Mouse (Mus musculus): ENCODE data around the gene R3hdm4. TPM values are rescaled to one million over a fixed set of nuclear protein-coding genes. Genes with fewer than 3 reads are reported as not detected.

R3hdm4 gene
- total and polyA plus RNA-seq, 2 experiments from 2014 or later, result 58.4 to 107 TPM

GRCm38 (mm10) chr10:79877174-79877573 lies 43.8 kb downstream of the R3hdm4 start:
- 59% methylated on average over 1 of the region's 1 CpGs for WGBS
- no peak overlapping the region for H3K9ac ChIP-seq (replicated peaks; ENCODE audit: low read depth, low read length)
- no peak overlapping the region for H3K4me2 ChIP-seq (ENCODE audit: low read depth, low read length)
- H3K4me3 ChIP-seq (ENCODE audit: low read depth, low read length), result no peak overlapping the region
- H3K27me3 ChIP-seq (ENCODE audit: control insufficient read depth, insufficient read depth, low read length), result peaks cover 7% of the 10 kb centered on the region; the same call in 1 of the 2 replicates
- H3K27ac ChIP-seq (ENCODE audit: low read depth), result no peak overlapping the region
- H3K36me3 ChIP-seq (replicated peaks; ENCODE audit: control insufficient read depth, insufficient read depth, low read length), result no peaks in the 10 kb centered on the region
- ATAC-seq (ENCODE audit: insufficient read depth, low read depth) (no peak), DNase-seq (ENCODE audit: low spot score) (no peak)
- TF ChIP-seq CTCF (IDR thresholded peaks at IDR 0.05; ENCODE audit: low read depth) (no peak), EP300 (IDR thresholded peaks at IDR 0.05; ENCODE audit: low read depth) (no peak)
- H3K4me1 ChIP-seq (ENCODE audit: control insufficient read depth, insufficient read depth), result 0 out of 2 replicates have a peak, but pooled peaks cover 5% of the 10 kb centered on the region
- no peaks in the 10 kb centered on the region for H3K9me3 ChIP-seq (replicated peaks; ENCODE audit: control insufficient read depth, low read length)

DNA sequence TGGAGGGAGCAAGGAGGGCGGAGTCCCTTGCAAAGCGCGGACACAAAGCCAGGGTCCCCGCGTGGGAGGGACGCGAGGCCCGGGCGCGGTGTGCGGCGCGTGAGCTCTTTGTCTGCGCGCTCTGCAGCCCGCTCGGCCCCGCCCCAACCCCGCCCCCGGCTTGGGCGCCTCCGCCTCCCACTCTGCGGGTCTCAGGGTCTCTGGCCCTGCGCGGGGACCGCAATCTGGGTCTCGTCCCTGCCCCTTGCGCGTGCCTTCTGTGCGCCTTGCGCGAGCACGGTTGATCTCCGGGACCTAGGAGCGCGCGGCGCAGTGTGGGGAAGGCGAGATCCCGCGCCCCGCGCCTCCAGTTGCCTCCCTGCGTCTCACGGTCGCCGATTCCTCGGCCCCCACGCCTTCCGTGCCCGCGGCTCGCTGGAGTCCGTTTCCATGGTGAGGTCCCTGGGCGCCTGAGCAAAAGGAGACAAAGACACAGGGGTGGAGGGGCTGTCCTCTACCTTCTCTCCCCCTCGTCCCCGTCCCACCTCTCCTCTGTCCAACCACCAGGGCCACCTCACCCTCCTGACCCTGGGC lies 46.6 kb downstream of the R3hdm4 start, which contains the start of the genes Prtn3 and Plppr3:
Gene Prtn3, plus strand, starts transcription at position 187 of the 573 bp plus-strand sequence.
Gene Plppr3, minus strand, starts transcription at position 345 of the 573 bp plus-strand sequence.
- 2% methylated on average over 42 of the region's 57 CpGs for WGBS
- Histone ChIP-seq H3K27ac (ENCODE audit: low read depth) (no peak within 1 kb of the TSS), H3K4me3 (ENCODE audit: low read depth, low read length) (peak within 1 kb of the TSS; percentile 59), H3K9ac (replicated peaks; ENCODE audit: low read depth, low read length) (peak within 1 kb of the TSS; percentile 52), H3K36me3 (replicated peaks; ENCODE audit: control insufficient read depth, insufficient read depth, low read length) (no peaks in the 10 kb centered on the region), H3K4me2 (ENCODE audit: low read depth, low read length) (peak within 1 kb of the TSS; percentile 93), H3K27me3 (ENCODE audit: control insufficient read depth, insufficient read depth, low read length) (peaks cover 7% of the 10 kb centered on the region; the same call in 1 of the 2 replicates), H3K4me1 (ENCODE audit: control insufficient read depth, insufficient read depth) (no peaks in the 10 kb centered on the region), H3K9me3 (replicated peaks; ENCODE audit: control insufficient read depth, low read length) (no peaks in the 10 kb centered on the region)
- TF ChIP-seq CTCF (IDR thresholded peaks at IDR 0.05; ENCODE audit: low read depth), result no peak
- TF ChIP-seq EP300 (IDR thresholded peaks at IDR 0.05; ENCODE audit: low read depth), result no peak
- peak; percentile 47 for ATAC-seq (ENCODE audit: insufficient read depth, low read depth)
- DNase-seq (ENCODE audit: low spot score), result no peak

GRCm38 (mm10) chr10:79873715-79874289 lies 47.2 kb downstream of the R3hdm4 start:
- Histone ChIP-seq H3K27me3 (ENCODE audit: control insufficient read depth, insufficient read depth, low read length) (peaks cover 7% of the 10 kb centered on the region; the same call in 1 of the 2 replicates), H3K4me1 (ENCODE audit: control insufficient read depth, insufficient read depth) (no peaks in the 10 kb centered on the region), H3K4me3 (ENCODE audit: low read depth, low read length) (peak overlapping the region; percentile 59), H3K36me3 (replicated peaks; ENCODE audit: control insufficient read depth, insufficient read depth, low read length) (no peaks in the 10 kb centered on the region), H3K9me3 (replicated peaks; ENCODE audit: control insufficient read depth, low read length) (no peaks in the 10 kb centered on the region), H3K27ac (ENCODE audit: low read depth) (no peak overlapping the region), H3K9ac (replicated peaks; ENCODE audit: low read depth, low read length) (peak overlapping the region; percentile 52), H3K4me2 (ENCODE audit: low read depth, low read length) (peak overlapping the region; percentile 93)
- ATAC-seq (ENCODE audit: insufficient read depth, low read depth), result no peak
- no peak for DNase-seq (ENCODE audit: low spot score)
- 3% methylated on average over 26 of the region's 26 CpGs for WGBS
- TF ChIP-seq EP300 (IDR thresholded peaks at IDR 0.05; ENCODE audit: low read depth) (no peak), CTCF (IDR thresholded peaks at IDR 0.05; ENCODE audit: low read depth) (no peak)

DNA sequence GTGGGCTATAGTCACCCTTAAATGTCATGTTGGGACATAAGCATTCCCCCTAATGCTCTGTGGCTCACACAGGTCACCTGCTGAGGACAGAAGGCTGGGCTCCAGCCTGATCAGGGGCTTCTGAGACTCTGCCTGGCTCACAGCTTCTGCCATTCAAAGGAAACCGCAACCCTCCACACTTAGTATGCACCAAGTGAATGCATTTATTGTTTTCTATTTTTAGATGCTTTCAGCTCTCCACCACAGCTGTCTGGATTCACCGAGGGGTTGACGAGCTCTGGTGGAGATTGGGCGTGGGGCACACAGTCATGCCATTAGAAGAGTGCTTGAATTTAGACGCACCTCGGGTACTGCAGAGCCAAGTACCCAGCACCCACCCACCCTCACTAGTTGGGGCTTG lies 47.7 kb downstream of the R3hdm4 start:
- 10% methylated on average over 6 of the region's 6 CpGs for WGBS
- Histone ChIP-seq H3K27ac (ENCODE audit: low read depth) (no peak overlapping the region), H3K4me2 (ENCODE audit: low read depth, low read length) (no peak overlapping the region), H3K9me3 (replicated peaks; ENCODE audit: control insufficient read depth, low read length) (no peaks in the 10 kb centered on the region), H3K4me1 (ENCODE audit: control insufficient read depth, insufficient read depth) (no peaks in the 10 kb centered on the region), H3K36me3 (replicated peaks; ENCODE audit: control insufficient read depth, insufficient read depth, low read length) (no peaks in the 10 kb centered on the region), H3K4me3 (ENCODE audit: low read depth, low read length) (no peak overlapping the region), H3K9ac (replicated peaks; ENCODE audit: low read depth, low read length) (no peak overlapping the region), H3K27me3 (ENCODE audit: control insufficient read depth, insufficient read depth, low read length) (peaks cover 7% of the 10 kb centered on the region; the same call in 1 of the 2 replicates)
- ATAC-seq (ENCODE audit: insufficient read depth, low read depth) (no peak), DNase-seq (ENCODE audit: low spot score) (no peak)
- TF ChIP-seq EP300 (IDR thresholded peaks at IDR 0.05; ENCODE audit: low read depth) (no peak), CTCF (IDR thresholded peaks at IDR 0.05; ENCODE audit: low read depth) (no peak)

DNA sequence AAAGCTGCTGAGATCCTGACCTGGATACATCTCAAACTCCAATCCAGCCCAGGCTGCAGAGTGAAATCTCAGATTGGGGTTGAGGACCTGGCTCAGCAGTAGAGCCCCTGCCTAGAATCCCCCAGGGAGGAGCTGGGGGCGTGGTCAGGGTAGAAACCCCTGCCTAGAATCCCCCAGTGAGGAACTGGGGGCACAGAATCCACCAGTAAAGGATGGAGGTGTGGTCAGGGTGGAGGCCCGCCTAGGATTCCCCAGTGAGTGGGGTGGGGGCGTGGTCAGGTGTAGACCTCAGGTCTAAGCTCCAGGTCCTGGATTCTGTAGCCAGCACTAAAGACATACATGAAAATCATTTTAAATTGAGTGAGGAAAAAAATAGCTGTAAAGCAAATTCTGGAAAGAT lies 48.1 kb downstream of the R3hdm4 start:
- Histone ChIP-seq H3K27ac (ENCODE audit: low read depth) (no peak overlapping the region), H3K4me2 (ENCODE audit: low read depth, low read length) (no peak overlapping the region), H3K4me1 (ENCODE audit: control insufficient read depth, insufficient read depth) (no peaks in the 10 kb centered on the region), H3K9me3 (replicated peaks; ENCODE audit: control insufficient read depth, low read length) (no peaks in the 10 kb centered on the region), H3K4me3 (ENCODE audit: low read depth, low read length) (no peak overlapping the region), H3K27me3 (ENCODE audit: control insufficient read depth, insufficient read depth, low read length) (peaks cover 7% of the 10 kb centered on the region; the same call in 1 of the 2 replicates), H3K36me3 (replicated peaks; ENCODE audit: control insufficient read depth, insufficient read depth, low read length) (no peaks in the 10 kb centered on the region), H3K9ac (replicated peaks; ENCODE audit: low read depth, low read length) (no peak overlapping the region)
- TF ChIP-seq EP300 (IDR thresholded peaks at IDR 0.05; ENCODE audit: low read depth), result no peak
- no peak for TF ChIP-seq CTCF (IDR thresholded peaks at IDR 0.05; ENCODE audit: low read depth)
- DNase-seq (ENCODE audit: low spot score) (no peak), ATAC-seq (ENCODE audit: insufficient read depth, low read depth) (no peak)
- WGBS, result 53% methylated on average over 3 of the region's 3 CpGs
